Mouse (Mus musculus): ENCODE results near the gene Rhbdl2. TPM values are rescaled to one million over a fixed set of nuclear protein-coding genes. Genes with fewer than 3 reads are reported as not detected.

Rhbdl2 gene
- total RNA-seq (2012; rRNA removed), result 2.7 and 4.8 TPM in 2 replicates

DNA sequence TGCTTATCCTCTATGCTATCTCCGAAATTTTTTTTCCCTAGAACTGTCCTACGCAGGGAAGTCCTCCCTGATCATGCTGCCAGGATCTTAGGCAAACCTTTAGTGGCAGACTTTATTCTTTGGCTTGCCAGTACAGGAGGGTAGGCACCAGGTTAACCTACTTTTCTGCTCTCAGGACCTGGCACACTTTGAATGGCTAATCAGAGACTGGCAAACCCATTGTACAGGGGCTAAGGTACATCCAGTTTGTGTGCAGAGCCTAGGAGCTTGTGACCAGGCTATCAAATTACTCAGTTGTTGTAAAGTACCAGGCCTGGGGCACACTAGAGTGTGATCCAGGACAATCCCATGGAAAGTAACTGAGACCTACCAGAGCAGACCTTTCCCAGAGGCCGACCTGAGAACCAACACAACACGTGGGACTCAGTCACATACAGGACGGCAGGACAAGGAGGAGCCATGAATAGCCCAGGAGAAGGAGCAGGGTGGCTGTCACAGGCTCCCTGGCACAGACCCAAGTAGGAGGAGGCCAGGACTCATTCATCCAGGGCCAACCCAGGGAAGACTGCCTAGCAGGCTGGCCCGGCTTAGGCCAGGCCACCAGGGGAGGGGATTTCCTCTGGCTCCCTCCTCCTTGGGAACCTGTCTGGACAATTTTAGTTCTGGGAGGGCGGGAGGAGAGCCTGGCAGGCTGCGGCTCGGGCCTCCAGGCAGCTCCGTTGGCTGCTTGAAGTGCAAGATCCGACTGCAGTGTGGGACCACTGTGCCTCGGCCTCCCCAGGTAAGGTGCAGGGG, at the start of gene Rhbdl2:
Rhbdl2 (plus strand) TSS at position 684 of the 795 bp plus-strand sequence.
- Histone ChIP-seq H3K4me3 (ENCODE audit: insufficient read depth in 1 of 2, low read depth in 1 of 2, low read length in 2 of 2, poor library complexity in 1 of 2, severe bottlenecking in 1 of 2) (peak within 1 kb of the TSS in 1 of 2 experiments; percentile 13; a peak in 1 of 4 replicates), H3K9ac (ENCODE audit: insufficient read depth, low read depth, low read length, poor library complexity, severe bottlenecking) (peak within 1 kb of the TSS; percentile 55; the same call in 1 of the 2 replicates)

GRCm38 (mm10) chr4:123738708-123739107, 49.0 kb upstream of the Rhbdl2 start:
- no peak for DNase-seq (ENCODE audit: low read depth, low spot score)
- Histone ChIP-seq H3K4me3 (ENCODE audit: insufficient read depth in 1 of 2, low read depth in 1 of 2, low read length in 2 of 2, poor library complexity in 1 of 2, severe bottlenecking in 1 of 2) (no peak overlapping the region), H3K4me1 (ENCODE audit: control insufficient read depth in 2 of 2, insufficient read depth in 2 of 2, low read length in 2 of 2, poor library complexity in 1 of 2) (no peaks in the 10 kb centered on the region; a peak in 1 of 4 replicates), H3K9me3 (ENCODE audit: control insufficient read depth, insufficient read depth, low read depth, low read length) (no peaks in the 10 kb centered on the region), H3K36me3 (ENCODE audit: control insufficient read depth, insufficient read depth, low read length, poor library complexity, severe bottlenecking) (peaks cover 19% of the 10 kb centered on the region), H3K27ac (ENCODE audit: insufficient read depth, low read depth, low read length, poor library complexity, severe bottlenecking) (no peak overlapping the region), H3K9ac (ENCODE audit: insufficient read depth, low read depth, low read length, poor library complexity, severe bottlenecking) (no peak overlapping the region)
- no peak for TF ChIP-seq ZNF384 (IDR thresholded peaks at IDR 0.05; ENCODE audit: low read depth, low read length)
- no peak for TF ChIP-seq MAFK (IDR thresholded peaks at IDR 0.05; ENCODE audit: insufficient read depth, low read depth, low read length)
- no peak for TF ChIP-seq ZC3H11A (IDR thresholded peaks at IDR 0.05; ENCODE audit: borderline replicate concordance, low read depth, low read length)
- TF ChIP-seq HCFC1 (IDR thresholded peaks at IDR 0.05; ENCODE audit: borderline replicate concordance, insufficient read depth, low read length), result no peak
- no peak for TF ChIP-seq CHD2 (IDR thresholded peaks at IDR 0.05; ENCODE audit: low read depth, low read length)
- in situ Hi-C loops (cut with MboI; ENCODE audit: low sequenced_read_pairs in 2 of 2, unreplicated experiment in 2 of 2), result no loop called here

More for the DNA sequence above, at the start of gene Rhbdl2:
- no peak within 1 kb of the TSS for H3K27ac ChIP-seq (ENCODE audit: insufficient read depth, low read depth, low read length, poor library complexity, severe bottlenecking)
- no peak for TF ChIP-seq MAFK (IDR thresholded peaks at IDR 0.05; ENCODE audit: insufficient read depth, low read depth, low read length)
- TF ChIP-seq ZNF384 (IDR thresholded peaks at IDR 0.05; ENCODE audit: low read depth, low read length), result no peak
- no peak for TF ChIP-seq HCFC1 (IDR thresholded peaks at IDR 0.05; ENCODE audit: borderline replicate concordance, insufficient read depth, low read length)
- no peak for TF ChIP-seq ZC3H11A (IDR thresholded peaks at IDR 0.05; ENCODE audit: borderline replicate concordance, low read depth, low read length)
- in situ Hi-C loops (cut with MboI; ENCODE audit: low sequenced_read_pairs in 2 of 2, unreplicated experiment in 2 of 2), result no loop called here
- no peaks in the 10 kb centered on the region for H3K9me3 ChIP-seq (ENCODE audit: control insufficient read depth, insufficient read depth, low read depth, low read length)
- no peaks in the 10 kb centered on the region for H3K36me3 ChIP-seq (ENCODE audit: control insufficient read depth, insufficient read depth, low read length, poor library complexity, severe bottlenecking)
- H3K4me1 ChIP-seq (ENCODE audit: control insufficient read depth in 2 of 2, insufficient read depth in 2 of 2, low read length in 2 of 2, poor library complexity in 1 of 2), result peaks cover 0 to 6% of the 10 kb centered on the region in 2 experiments; a peak in 1 of 4 replicates
- DNase-seq (ENCODE audit: low read depth, low spot score), result no peak

DNA sequence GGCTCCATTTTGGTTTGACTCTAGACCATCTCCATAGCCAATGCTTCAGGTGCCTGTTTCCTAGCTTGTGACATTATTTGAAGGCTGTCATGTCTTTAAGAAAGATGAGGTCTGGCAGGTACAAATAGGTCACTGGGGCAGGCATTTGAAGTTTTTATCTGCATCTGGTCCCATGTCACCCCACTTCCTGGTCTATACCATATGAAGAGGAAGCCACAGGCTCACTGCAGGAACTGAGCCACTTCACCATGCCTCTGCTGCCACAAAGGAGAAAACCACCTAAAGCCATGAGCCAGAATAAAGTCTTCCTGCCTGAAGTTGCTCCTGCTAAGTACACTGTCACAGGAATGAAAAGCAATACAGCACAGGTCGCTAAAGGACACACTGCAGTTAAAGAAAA, 44.8 kb upstream of the Rhbdl2 start:
- Histone ChIP-seq H3K27ac (ENCODE audit: insufficient read depth, low read depth, low read length, poor library complexity, severe bottlenecking) (no peak overlapping the region), H3K36me3 (ENCODE audit: control insufficient read depth, insufficient read depth, low read length, poor library complexity, severe bottlenecking) (peaks cover 14% of the 10 kb centered on the region), H3K9ac (ENCODE audit: insufficient read depth, low read depth, low read length, poor library complexity, severe bottlenecking) (no peak overlapping the region), H3K4me3 (ENCODE audit: insufficient read depth in 1 of 2, low read depth in 1 of 2, low read length in 2 of 2, poor library complexity in 1 of 2, severe bottlenecking in 1 of 2) (no peak overlapping the region), H3K9me3 (ENCODE audit: control insufficient read depth, insufficient read depth, low read depth, low read length) (no peaks in the 10 kb centered on the region), H3K4me1 (ENCODE audit: control insufficient read depth in 2 of 2, insufficient read depth in 2 of 2, low read length in 2 of 2, poor library complexity in 1 of 2) (peaks cover 6 to 9% of the 10 kb centered on the region in 2 experiments)
- no peak for DNase-seq (ENCODE audit: low read depth, low spot score)
- TF ChIP-seq CHD2 (IDR thresholded peaks at IDR 0.05; ENCODE audit: low read depth, low read length), result no peak
- no peak for TF ChIP-seq ZC3H11A (IDR thresholded peaks at IDR 0.05; ENCODE audit: borderline replicate concordance, low read depth, low read length)
- TF ChIP-seq HCFC1 (IDR thresholded peaks at IDR 0.05; ENCODE audit: borderline replicate concordance, insufficient read depth, low read length), result no peak
- TF ChIP-seq MAFK (IDR thresholded peaks at IDR 0.05; ENCODE audit: insufficient read depth, low read depth, low read length), result no peak
- no peak for TF ChIP-seq ZNF384 (IDR thresholded peaks at IDR 0.05; ENCODE audit: low read depth, low read length)
- in situ Hi-C loops (cut with MboI; ENCODE audit: low sequenced_read_pairs in 2 of 2, unreplicated experiment in 2 of 2), result no loop called here

DNA sequence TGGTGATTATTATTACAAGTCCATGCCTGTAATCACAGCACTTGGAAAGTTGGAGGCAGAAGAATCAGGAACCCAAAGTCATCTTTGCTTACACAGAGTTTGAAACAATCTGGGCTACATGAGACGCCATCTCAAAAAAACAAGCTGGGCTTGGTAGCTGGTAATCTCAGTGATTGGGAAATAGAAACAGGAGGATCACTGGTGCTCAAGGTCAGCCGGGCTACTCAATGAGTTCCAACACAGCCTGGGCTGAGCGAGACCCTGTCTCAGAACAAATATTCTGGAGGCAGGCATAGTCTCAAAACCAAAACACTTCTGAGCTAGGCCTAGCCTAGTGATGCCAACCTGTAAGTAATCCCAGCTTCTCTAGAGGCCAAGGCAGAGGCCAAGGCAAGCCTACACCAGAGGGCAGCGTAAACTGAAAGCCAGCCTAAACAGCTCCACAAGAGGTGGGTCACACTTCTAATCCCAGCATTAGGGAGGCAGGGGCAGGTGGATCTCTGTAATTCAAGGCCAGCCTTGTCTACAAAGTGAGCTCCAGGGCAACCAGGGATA, 42.4 kb upstream of the Rhbdl2 start:
- no peak for DNase-seq (ENCODE audit: low read depth, low spot score)
- 0 out of 2 replicates have a peak overlapping the region, but pooled peaks have one; percentile 12 for H3K27ac ChIP-seq (ENCODE audit: insufficient read depth, low read depth, low read length, poor library complexity, severe bottlenecking)
- in situ Hi-C loops (cut with MboI; ENCODE audit: low sequenced_read_pairs in 2 of 2, unreplicated experiment in 2 of 2), result no loop called here
- H3K9ac ChIP-seq (ENCODE audit: insufficient read depth, low read depth, low read length, poor library complexity, severe bottlenecking), result peak overlapping the region; percentile 53; the same call in 1 of the 2 replicates
- H3K36me3 ChIP-seq (ENCODE audit: control insufficient read depth, insufficient read depth, low read length, poor library complexity, severe bottlenecking), result no peaks in the 10 kb centered on the region; the same call in 1 of the 2 replicates
- no peak overlapping the region for H3K4me3 ChIP-seq (ENCODE audit: insufficient read depth in 1 of 2, low read depth in 1 of 2, low read length in 2 of 2, poor library complexity in 1 of 2, severe bottlenecking in 1 of 2)
- H3K4me1 ChIP-seq (ENCODE audit: control insufficient read depth in 2 of 2, insufficient read depth in 2 of 2, low read length in 2 of 2, poor library complexity in 1 of 2), result peaks cover 6 to 9% of the 10 kb centered on the region in 2 experiments
- H3K9me3 ChIP-seq (ENCODE audit: control insufficient read depth, insufficient read depth, low read depth, low read length), result no peaks in the 10 kb centered on the region
- no peak for TF ChIP-seq CHD2 (IDR thresholded peaks at IDR 0.05; ENCODE audit: low read depth, low read length)
- TF ChIP-seq HCFC1 (IDR thresholded peaks at IDR 0.05; ENCODE audit: borderline replicate concordance, insufficient read depth, low read length), result no peak
- TF ChIP-seq MAFK (IDR thresholded peaks at IDR 0.05; ENCODE audit: insufficient read depth, low read depth, low read length), result no peak
- TF ChIP-seq ZNF384 (IDR thresholded peaks at IDR 0.05; ENCODE audit: low read depth, low read length), result no peak
- TF ChIP-seq ZC3H11A (IDR thresholded peaks at IDR 0.05; ENCODE audit: borderline replicate concordance, low read depth, low read length), result no peak
